Mouse (Mus musculus) MEL (cell line): ENCODE measurements at regions not wholly inside any gene's neighbourhood (a gene's known extent, or its start where the extent isn't known, plus 50 kb on each side); places are given as distances from the start of the nearest gene placed in this dataset.

Experiments
- DNase-seq: peaks from one replicate; pipeline ENCODE4 v3.0.0; 2011; ENCODE audit warnings: low read depth, low spot score
- H3K27ac ChIP-seq: 2 replicates; pipeline ENCODE4 v1.5.1; 2012; ENCODE audit warnings: low read depth, mild to moderate bottlenecking, control low read depth, low read length, moderate library complexity; ENCODE audit not compliant: control insufficient read depth
- H3K27me3 ChIP-seq, 2 experiments: fragments of 150-350 bp in 1 of 2; sonication (generic) in 1 of 2; 2 replicates each; pipeline ENCODE4 v1.6.1; 2012; ENCODE audit warnings: low read length in 2 of 2, mild to moderate bottlenecking in 2 of 2, improper control_type of control experiment in 1 of 2, moderate library complexity in 1 of 2; ENCODE audit not compliant: insufficient read depth in 2 of 2, control insufficient read depth in 1 of 2
- H3K36me3 ChIP-seq, 2 experiments: 2 replicates each; pipeline ENCODE4 v1.6.1; 2012 to 2014; ENCODE audit warnings: low read length in 2 of 2, improper control_type of control experiment in 1 of 2, inconsistent platforms in 1 of 2, mild to moderate bottlenecking in 1 of 2; ENCODE audit not compliant: insufficient read depth in 2 of 2, control insufficient read depth in 1 of 2
- H3K4me1 ChIP-seq, 2 experiments: fragments of 150-350 bp in 1 of 2; sonication (generic) in 1 of 2; 2 replicates each; pipeline ENCODE4 v1.6.1; 2012; ENCODE audit warnings: low read length in 2 of 2, improper control_type of control experiment in 1 of 2, mild to moderate bottlenecking in 1 of 2; ENCODE audit not compliant: insufficient read depth in 2 of 2, control insufficient read depth in 1 of 2
- H3K4me3 ChIP-seq, 2 experiments: fragments of 150-350 bp in 1 of 2; sonication (generic) in 1 of 2; 2 replicates each; pipeline ENCODE4 v1.5.1; 2012; ENCODE audit warnings: low read depth in 2 of 2, low read length in 2 of 2, mild to moderate bottlenecking in 2 of 2, moderate library complexity in 2 of 2, control low read depth in 1 of 2, improper control_type of control experiment in 1 of 2; ENCODE audit not compliant: control insufficient read depth in 1 of 2, insufficient read depth in 1 of 2
- H3K79me2 ChIP-seq: 2 replicates; pipeline ENCODE4 v1.6.1; 2012; ENCODE audit warnings: mild to moderate bottlenecking, low read length, moderate library complexity; ENCODE audit not compliant: control insufficient read depth, poor library complexity, insufficient read depth
- H3K9ac ChIP-seq: 2 replicates; pipeline ENCODE4 v1.6.1; 2012; ENCODE audit warnings: low read depth, mild to moderate bottlenecking, control low read depth, low read length, moderate library complexity; ENCODE audit not compliant: control insufficient read depth, poor library complexity, severe bottlenecking
- H3K9me3 ChIP-seq: fragments of 150-350 bp; sonication (generic); replicated peaks from 2 replicates; pipeline ENCODE4 v1.6.1; 2012; ENCODE audit warnings: mild to moderate bottlenecking, low read length, improper control_type of control experiment, moderate library complexity; ENCODE audit not compliant: insufficient read depth
- BHLHE40 ChIP-seq: IDR thresholded peaks from 2 replicates; pipeline ENCODE4 v1.6.1; 2012; ENCODE audit warnings: low read depth, mild to moderate bottlenecking, inconsistent platforms, low read length, improper control_type of control experiment, borderline replicate concordance
- CTCF ChIP-seq, 3 experiments: IDR thresholded peaks in 2 of 3; conservative IDR thresholded peaks in 1 of 3; 2 replicates each; pipeline ENCODE4 v1.5.1; 2011 to 2012; ENCODE audit warnings: low read length in 3 of 3, low read depth in 2 of 3, mild to moderate bottlenecking in 2 of 3, improper control_type of control experiment in 1 of 3, inconsistent platforms in 1 of 3, mixed read lengths in 1 of 3, moderate library complexity in 1 of 3; ENCODE audit not compliant: control insufficient read depth in 1 of 3, insufficient read depth in 1 of 3, poor library complexity in 1 of 3, severe bottlenecking in 1 of 3
- E2F4 ChIP-seq: IDR thresholded peaks from 2 replicates; pipeline ENCODE4 v1.6.1; 2011; ENCODE audit warnings: low read depth, low read length, improper control_type of control experiment, borderline replicate concordance
- GABPA ChIP-seq: IDR thresholded peaks from 2 replicates; pipeline ENCODE4 v1.6.1; 2012; ENCODE audit warnings: low read depth, mild to moderate bottlenecking, inconsistent platforms, low read length, improper control_type of control experiment, moderate library complexity
- GATA1 ChIP-seq: IDR thresholded peaks from 2 replicates; pipeline ENCODE4 v1.6.1; 2011; ENCODE audit warnings: low read depth, low read length, improper control_type of control experiment
- KAT2A ChIP-seq: conservative IDR thresholded peaks from 2 replicates; pipeline ENCODE4 v1.6.1; 2012; ENCODE audit warnings: low read depth, low read length, improper control_type of control experiment, inconsistent platforms
- MAX ChIP-seq: IDR thresholded peaks from 2 replicates; pipeline ENCODE4 v1.6.1; 2011; ENCODE audit warnings: low read length, improper control_type of control experiment
- MEF2A ChIP-seq: IDR thresholded peaks from 2 replicates; pipeline ENCODE4 v1.6.1; 2014; ENCODE audit warnings: low read depth, mild to moderate bottlenecking, inconsistent platforms, low read length, improper control_type of control experiment; ENCODE audit not compliant: poor library complexity, insufficient replicate concordance, severe bottlenecking; ENCODE audit errors: extremely low read depth
- MXI1 ChIP-seq: IDR thresholded peaks from 2 replicates; pipeline ENCODE4 v1.6.1; 2011; ENCODE audit warnings: mild to moderate bottlenecking, low read depth, low read length, improper control_type of control experiment
- MYC ChIP-seq: IDR thresholded peaks from 2 replicates; pipeline ENCODE4 v1.6.1; 2011; ENCODE audit warnings: low read depth, mild to moderate bottlenecking, low read length, improper control_type of control experiment, moderate library complexity
- NELFE ChIP-seq: IDR thresholded peaks from 2 replicates; pipeline ENCODE4 v1.6.1; 2011; ENCODE audit warnings: low read depth, low read length, improper control_type of control experiment
- POLR2AphosphoS2 ChIP-seq: IDR thresholded peaks from 2 replicates; pipeline ENCODE4 v1.6.1; 2011; ENCODE audit warnings: low read length, improper control_type of control experiment
- POLR2AphosphoS5 ChIP-seq: IDR thresholded peaks from 2 replicates; pipeline ENCODE4 v1.6.1; 2012; ENCODE audit warnings: low read depth, borderline replicate concordance, mild to moderate bottlenecking, inconsistent platforms, low read length, moderate library complexity, mixed read lengths
- RAD21 ChIP-seq: IDR thresholded peaks from 2 replicates; pipeline ENCODE4 v1.6.1; 2011; ENCODE audit warnings: mild to moderate bottlenecking, low read depth, low read length, improper control_type of control experiment
- RCOR1 ChIP-seq: IDR thresholded peaks from 2 replicates; pipeline ENCODE4 v1.6.1; 2012; ENCODE audit warnings: low read depth, mild to moderate bottlenecking, inconsistent platforms, low read length, improper control_type of control experiment
- SIN3A ChIP-seq: IDR thresholded peaks from 2 replicates; pipeline ENCODE4 v1.6.1; 2012; ENCODE audit warnings: low read length, improper control_type of control experiment, inconsistent platforms
- TAL1 ChIP-seq: IDR thresholded peaks from 2 replicates; pipeline ENCODE4 v1.6.1; 2012; ENCODE audit warnings: mild to moderate bottlenecking, inconsistent platforms, low read length, moderate library complexity, mixed read lengths
- TBP ChIP-seq: IDR thresholded peaks from 2 replicates; pipeline ENCODE4 v1.8.0; 2011; ENCODE audit warnings: low read depth, low read length, improper control_type of control experiment
- TCF12 ChIP-seq: IDR thresholded peaks from 2 replicates; pipeline ENCODE4 v1.6.1; 2014; ENCODE audit warnings: low read depth, mild to moderate bottlenecking, inconsistent platforms, low read length, improper control_type of control experiment, moderate library complexity
- UBTF ChIP-seq: IDR thresholded peaks from 2 replicates; pipeline ENCODE4 v1.6.1; 2012; ENCODE audit warnings: low read depth, mild to moderate bottlenecking, inconsistent platforms, low read length, improper control_type of control experiment, moderate library complexity, borderline replicate concordance; ENCODE audit not compliant: insufficient read depth
- USF2 ChIP-seq, 2 experiments: IDR thresholded peaks; 2 replicates each; pipeline ENCODE4 v1.6.1; 2011 to 2012; ENCODE audit warnings: improper control_type of control experiment in 2 of 2, low read length in 2 of 2, borderline replicate concordance in 1 of 2, inconsistent platforms in 1 of 2, low read depth in 1 of 2, mild to moderate bottlenecking in 1 of 2; ENCODE audit not compliant: insufficient read depth in 1 of 2
- ZC3H11A ChIP-seq: IDR thresholded peaks from 2 replicates; pipeline ENCODE4 v1.6.1; 2012; ENCODE audit warnings: low read depth, mild to moderate bottlenecking, inconsistent platforms, low read length, improper control_type of control experiment
- ZMIZ1 ChIP-seq: IDR thresholded peaks from 2 replicates; pipeline ENCODE4 v1.6.1; 2012; ENCODE audit warnings: low read depth, mild to moderate bottlenecking, inconsistent platforms, low read length, improper control_type of control experiment, moderate library complexity

DNA sequence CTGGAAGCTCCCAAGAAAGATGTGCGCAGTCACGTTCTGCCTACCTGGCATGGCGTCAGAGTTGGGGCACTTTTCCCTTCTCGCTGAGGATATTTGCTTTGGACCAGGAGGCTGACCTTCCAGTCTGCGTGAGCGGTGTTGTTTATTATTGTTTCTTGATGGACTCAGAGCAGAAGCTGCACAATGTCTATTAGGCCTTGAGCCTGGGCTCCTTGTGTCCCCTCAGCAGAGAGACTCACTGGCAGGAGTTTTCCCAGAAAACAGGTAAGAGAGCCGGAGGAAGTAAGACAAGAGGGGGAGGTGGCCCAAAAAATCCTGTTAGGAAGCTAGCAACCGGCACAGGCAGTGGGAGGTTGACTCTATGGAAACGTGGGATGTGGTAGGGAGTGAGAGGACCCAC, 77.6 kb upstream of the Fam174b start:
- H3K79me2 ChIP-seq, result no peaks in the 10 kb centered on the region
- no peak overlapping the region for H3K27ac ChIP-seq
- H3K9me3 ChIP-seq, result no peaks in the 10 kb centered on the region
- no peak for DNase-seq
- H3K9ac ChIP-seq, result no peak overlapping the region
- H3K36me3 ChIP-seq, result no peaks in the 10 kb centered on the region
- peaks cover 0 to 2% of the 10 kb centered on the region in 2 experiments; a peak in 2 of 4 replicates for H3K27me3 ChIP-seq
- no peaks in the 10 kb centered on the region for H3K4me1 ChIP-seq
- no peak overlapping the region for H3K4me3 ChIP-seq
- TF ChIP-seq ZMIZ1, result no peak
- TF ChIP-seq RCOR1, result no peak
- no peak for TF ChIP-seq CTCF (IDR thresholded peaks at IDR 0.05 in 2 of 3, conservative IDR thresholded peaks at IDR 0.05 in 1 of 3; ENCODE audit: control insufficient read depth in 1 of 3, insufficient read depth in 1 of 3, low read depth in 2 of 3, low read length in 3 of 3, poor library complexity in 1 of 3, severe bottlenecking in 1 of 3)
- no peak for TF ChIP-seq TCF12
- TF ChIP-seq MEF2A, result no peak
- TF ChIP-seq KAT2A, result no peak
- TF ChIP-seq UBTF, result no peak
- no peak for TF ChIP-seq POLR2AphosphoS5
- TF ChIP-seq NELFE, result no peak
- no peak for TF ChIP-seq E2F4
- TF ChIP-seq RAD21, result no peak
- no peak for TF ChIP-seq TAL1

DNA sequence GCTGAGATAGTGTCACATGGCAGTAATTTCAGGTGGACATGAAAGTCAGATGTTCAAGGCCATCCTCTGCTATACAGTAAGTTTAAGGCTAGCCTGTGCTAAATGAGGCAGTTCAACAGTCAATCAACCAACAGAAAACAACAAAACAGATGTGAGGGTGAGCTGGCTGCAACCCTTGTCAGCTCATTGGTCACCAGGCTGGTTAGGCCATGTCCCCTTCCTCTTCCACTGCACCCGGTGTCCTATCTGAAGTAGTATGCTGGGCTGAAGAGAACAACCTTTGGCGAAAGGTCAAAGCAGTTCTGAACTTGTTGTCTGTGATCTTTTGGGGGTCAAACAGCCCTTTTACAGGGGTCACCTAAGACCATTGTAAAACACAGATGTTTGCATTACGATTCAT, 78.2 kb upstream of the Fam174b start:
- no peaks in the 10 kb centered on the region for H3K79me2 ChIP-seq
- H3K36me3 ChIP-seq, result no peaks in the 10 kb centered on the region
- no peaks in the 10 kb centered on the region for H3K9me3 ChIP-seq
- H3K4me1 ChIP-seq, result no peaks in the 10 kb centered on the region
- TF ChIP-seq GABPA, result no peak
- H3K27ac ChIP-seq, result no peak overlapping the region
- peaks cover 0 to 2% of the 10 kb centered on the region in 2 experiments; a peak in 2 of 4 replicates for H3K27me3 ChIP-seq
- H3K9ac ChIP-seq, result no peak overlapping the region
- no peak for DNase-seq
- no peak overlapping the region for H3K4me3 ChIP-seq

DNA sequence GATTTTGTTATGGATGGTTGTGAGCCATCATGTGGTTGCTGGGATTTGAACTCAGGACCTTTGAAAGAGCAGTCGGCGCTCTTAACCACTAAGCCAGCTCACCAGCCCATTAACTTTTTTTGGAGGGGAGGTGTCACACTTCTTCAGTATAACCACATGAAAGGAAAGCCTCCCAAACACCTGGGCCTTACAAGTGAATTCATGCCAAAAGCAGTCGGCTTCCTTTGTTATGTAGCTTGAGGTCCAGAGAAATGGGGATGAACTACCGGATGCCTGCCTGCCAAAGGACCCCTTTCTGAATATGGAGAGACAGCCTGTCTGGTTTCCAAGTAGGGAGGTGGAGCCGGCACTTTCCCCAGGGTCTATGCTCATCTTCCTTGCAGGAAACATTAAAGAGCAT, 80.6 kb upstream of the Fam174b start:
- no peak overlapping the region for H3K4me3 ChIP-seq
- no peaks in the 10 kb centered on the region for H3K36me3 ChIP-seq
- DNase-seq, result no peak
- H3K27ac ChIP-seq, result no peak overlapping the region
- H3K9ac ChIP-seq, result no peak overlapping the region
- H3K9me3 ChIP-seq, result no peaks in the 10 kb centered on the region
- H3K27me3 ChIP-seq, result peaks cover 0 to 2% of the 10 kb centered on the region in 2 experiments; a peak in 2 of 4 replicates
- no peaks in the 10 kb centered on the region for H3K4me1 ChIP-seq
- H3K79me2 ChIP-seq, result no peaks in the 10 kb centered on the region
- TF ChIP-seq TAL1 (no peak), TCF12 (no peak), POLR2AphosphoS2 (no peak), RCOR1 (no peak), CTCF (IDR thresholded peaks at IDR 0.05 in 2 of 3, conservative IDR thresholded peaks at IDR 0.05 in 1 of 3; ENCODE audit: control insufficient read depth in 1 of 3, insufficient read depth in 1 of 3, low read depth in 2 of 3, low read length in 3 of 3, poor library complexity in 1 of 3, severe bottlenecking in 1 of 3) (no peak), ZC3H11A (no peak), USF2 (IDR thresholded peaks at IDR 0.05; ENCODE audit: borderline replicate concordance in 1 of 2, insufficient read depth in 1 of 2, low read depth in 1 of 2, low read length in 2 of 2) (no peak), E2F4 (no peak), TBP (no peak), BHLHE40 (no peak), NELFE (no peak), SIN3A (no peak), MYC (no peak), GATA1 (no peak), MAX (no peak), MXI1 (no peak)
